Mouse (Mus musculus): ENCODE measurements around the gene Inafm2.

GRCm38 (mm10) chr2:118713631-118714030, 31.9 kb upstream of the Inafm2 start:
- TF ChIP-seq POLR2A (IDR thresholded peaks at IDR 0.05; ENCODE audit: borderline replicate concordance, control insufficient read depth, low read depth, low read length): no peak
- TF ChIP-seq CTCF (IDR thresholded peaks at IDR 0.05; ENCODE audit: control insufficient read depth, insufficient read depth, low read length): no peak
